Mouse (Mus musculus): Measurements from ENCODE around the gene Thsd7a. TPM values are rescaled to one million over a fixed set of nuclear protein-coding genes. Genes with fewer than 3 reads are reported as not detected.

The Thsd7a gene
- total RNA-seq, 2 experiments from 2014 or later = 0.51 TPM; not detected in 1

- ATAC-seq (ENCODE audit: poor library complexity, severe bottlenecking) = no peak
Observed at GRCm38 (mm10) chr6:12404441-12404840, 344.8 kb downstream of the Thsd7a start.

- ATAC-seq (ENCODE audit: poor library complexity, severe bottlenecking) = no peak
Observed at GRCm38 (mm10) chr6:12402996-12403395, 346.2 kb downstream of the Thsd7a start.

GRCm38 (mm10) chr6:12397776-12398522, 351.3 kb downstream of the Thsd7a start:
- no peak for ATAC-seq (ENCODE audit: poor library complexity, severe bottlenecking)

GRCm38 (mm10) chr6:12393574-12394380, 355.4 kb downstream of the Thsd7a start:
- ATAC-seq (ENCODE audit: poor library complexity, severe bottlenecking) = peak; percentile 64

GRCm38 (mm10) chr6:12386731-12387130, 362.5 kb downstream of the Thsd7a start:
- no peak for ATAC-seq (ENCODE audit: poor library complexity, severe bottlenecking)

- no peak for ATAC-seq (ENCODE audit: poor library complexity, severe bottlenecking)
Observed at GRCm38 (mm10) chr6:12385591-12385990, 363.6 kb downstream of the Thsd7a start.

- ATAC-seq (ENCODE audit: poor library complexity, severe bottlenecking) = no peak
Observed at GRCm38 (mm10) chr6:12381136-12381778, 368.0 kb downstream of the Thsd7a start.

GRCm38 (mm10) chr6:12380717-12381116, 368.5 kb downstream of the Thsd7a start:
- no peak for ATAC-seq (ENCODE audit: poor library complexity, severe bottlenecking)

GRCm38 (mm10) chr6:12358737-12359136, 390.5 kb downstream of the Thsd7a start:
- no peak for ATAC-seq (ENCODE audit: poor library complexity, severe bottlenecking)

- ATAC-seq (ENCODE audit: poor library complexity, severe bottlenecking) = no peak
Observed at GRCm38 (mm10) chr6:12353573-12353972, 395.6 kb downstream of the Thsd7a start.

- no peak for ATAC-seq (ENCODE audit: poor library complexity, severe bottlenecking)
Observed at GRCm38 (mm10) chr6:12352165-12352719, 397.0 kb downstream of the Thsd7a start.

GRCm38 (mm10) chr6:12350753-12351152, 398.5 kb downstream of the Thsd7a start:
- no peak for ATAC-seq (ENCODE audit: poor library complexity, severe bottlenecking)

- no peak for ATAC-seq (ENCODE audit: poor library complexity, severe bottlenecking)
Observed at GRCm38 (mm10) chr6:12349105-12349759, 400.0 kb downstream of the Thsd7a start.

GRCm38 (mm10) chr6:12348667-12349066, 400.5 kb downstream of the Thsd7a start:
- no peak for ATAC-seq (ENCODE audit: poor library complexity, severe bottlenecking)

GRCm38 (mm10) chr6:12336590-12337584, 412.3 kb downstream of the Thsd7a start:
- ATAC-seq (ENCODE audit: poor library complexity, severe bottlenecking) = no peak

- ATAC-seq (ENCODE audit: poor library complexity, severe bottlenecking) = no peak
Observed at GRCm38 (mm10) chr6:12315070-12315909, 433.9 kb downstream of the Thsd7a start.

- no peak for ATAC-seq (ENCODE audit: poor library complexity, severe bottlenecking)
Observed at GRCm38 (mm10) chr6:12307502-12307901, 441.7 kb downstream of the Thsd7a start.

- no peak for ATAC-seq (ENCODE audit: poor library complexity, severe bottlenecking)
Observed at GRCm38 (mm10) chr6:12262641-12263400, 486.4 kb downstream of the Thsd7a start.

All from megakaryocyte, adult 5-6 weeks (primary cell).